Mouse (Mus musculus): ENCODE data around the gene L3mbtl1. TPM values are rescaled to one million over a fixed set of nuclear protein-coding genes. Genes with fewer than 3 reads are reported as not detected.

L3mbtl1 gene
- total RNA-seq, 2 experiments from 2014 or later: 0.33 to 0.63 TPM

- no peak for DNase-seq
Observed at GRCm38 (mm10) chr2:162943931-162944330, 659 bp downstream of the L3mbtl1 start.

- DNase-seq: no peak
Observed at GRCm38 (mm10) chr2:162946964-162947363, 3.7 kb downstream of the L3mbtl1 start.

- no peak for DNase-seq
Observed at GRCm38 (mm10) chr2:162947736-162948135, 4.5 kb downstream of the L3mbtl1 start.

- no peak for DNase-seq
Observed at GRCm38 (mm10) chr2:162948221-162948620, 4.9 kb downstream of the L3mbtl1 start.

- no peak for DNase-seq
Observed at GRCm38 (mm10) chr2:162950776-162951175, 7.5 kb downstream of the L3mbtl1 start.

GRCm38 (mm10) chr2:162956843-162957242, 13.6 kb downstream of the L3mbtl1 start:
- DNase-seq: no peak

- DNase-seq: no peak
Observed at GRCm38 (mm10) chr2:162961321-162961720, 18.0 kb downstream of the L3mbtl1 start.

GRCm38 (mm10) chr2:162966734-162967133, 23.5 kb downstream of the L3mbtl1 start:
- no peak for DNase-seq

GRCm38 (mm10) chr2:162968357-162968756, 25.1 kb downstream of the L3mbtl1 start:
- DNase-seq: peak; percentile 63

- DNase-seq: no peak
Observed at GRCm38 (mm10) chr2:162969101-162969500, 25.8 kb downstream of the L3mbtl1 start.

GRCm38 (mm10) chr2:162970896-162971295, 27.6 kb downstream of the L3mbtl1 start:
- no peak for DNase-seq

- no peak for DNase-seq
Observed at GRCm38 (mm10) chr2:162972752-162973151, 29.5 kb downstream of the L3mbtl1 start.

- no peak for DNase-seq
Observed at GRCm38 (mm10) chr2:162973206-162973605, 29.9 kb downstream of the L3mbtl1 start.

- DNase-seq: peak; percentile 58
Observed at GRCm38 (mm10) chr2:162973637-162974036, 30.4 kb downstream of the L3mbtl1 start.

- DNase-seq: peak; percentile 70
Observed at GRCm38 (mm10) chr2:162975157-162975775, 32.0 kb downstream of the L3mbtl1 start.

- peak; percentile 79 for DNase-seq
Observed at GRCm38 (mm10) chr2:162976001-162976400, 32.7 kb downstream of the L3mbtl1 start.

GRCm38 (mm10) chr2:162984381-162984780, 41.1 kb downstream of the L3mbtl1 start:
- DNase-seq: no peak

GRCm38 (mm10) chr2:162985923-162986322, 42.7 kb downstream of the L3mbtl1 start:
- DNase-seq: peak; percentile 84

GRCm38 (mm10) chr2:162986764-162987163, 43.5 kb downstream of the L3mbtl1 start:
- no peak for DNase-seq

- DNase-seq: peak; percentile 56
Observed at GRCm38 (mm10) chr2:162987218-162987617, 43.9 kb downstream of the L3mbtl1 start, which contains the start of gene Sgk2. Gene Sgk2 (plus strand): TSS chr2:162987330.

- no peak for DNase-seq
Observed at GRCm38 (mm10) chr2:162988235-162988634, 45.0 kb downstream of the L3mbtl1 start.

- DNase-seq: no peak
Observed at GRCm38 (mm10) chr2:162991394-162992083, 48.3 kb downstream of the L3mbtl1 start.

- DNase-seq: no peak
Observed at GRCm38 (mm10) chr2:162992084-162992437, 48.8 kb downstream of the L3mbtl1 start.
